Mouse (Mus musculus) heart, embryonic 11.5 days (tissue): Measurements from ENCODE around the gene Wtip. TPM values are rescaled to one million over a fixed set of nuclear protein-coding genes. Genes with fewer than 3 reads are reported as not detected.

Experiments
- ATAC-seq: fragments of 200-750 bp; cut with Nextera tagmentation; replicated peaks from 2 replicates; pipeline ENCODE4 v1.8.0; 2017; ENCODE audit warnings: moderate library complexity; ENCODE audit not compliant: insufficient number of reproducible peaks, low FRiP score, low TSS enrichment
- H3K27ac ChIP-seq: fragments of 300-500 bp; sonication (generic); 2 replicates; pipeline ENCODE4 v1.5.1; 2014; ENCODE audit warnings: mild to moderate bottlenecking, low read depth, low read length
- H3K27me3 ChIP-seq: fragments of 300-500 bp; sonication (generic); 2 replicates; pipeline ENCODE4 v1.6.1; 2014; ENCODE audit warnings: mild to moderate bottlenecking, low read length, mixed read lengths; ENCODE audit not compliant: control insufficient read depth, insufficient read depth
- H3K36me3 ChIP-seq: fragments of 300-500 bp; sonication (generic); 2 replicates; pipeline ENCODE4 v1.6.1; 2014; ENCODE audit warnings: mild to moderate bottlenecking, low read length, moderate library complexity, mixed read lengths; ENCODE audit not compliant: control insufficient read depth, insufficient read depth
- H3K4me1 ChIP-seq: fragments of 300-500 bp; sonication (generic); 2 replicates; pipeline ENCODE4 v1.6.1; 2014; ENCODE audit warnings: low read length; ENCODE audit not compliant: control insufficient read depth, insufficient read depth
- H3K4me2 ChIP-seq: fragments of 300-500 bp; sonication (generic); 2 replicates; pipeline ENCODE4 v1.6.1; 2014; ENCODE audit warnings: mild to moderate bottlenecking, moderate library complexity
- H3K4me3 ChIP-seq: fragments of 300-500 bp; sonication (generic); 2 replicates; pipeline ENCODE4 v1.5.1; 2014; ENCODE audit warnings: low read depth, low read length
- H3K9ac ChIP-seq: fragments of 300-500 bp; sonication (generic); 2 replicates; pipeline ENCODE4 v1.6.1; 2014; ENCODE audit warnings: mild to moderate bottlenecking, low read depth, low read length, moderate library complexity
- H3K9me3 ChIP-seq: fragments of 300-500 bp; sonication (generic); replicated peaks from 2 replicates; pipeline ENCODE4 v1.6.1; 2016; ENCODE audit warnings: low read length; ENCODE audit not compliant: control insufficient read depth
- WGBS: fragments of 180-500 bp; shearing (Covaris S2); extraction: QIAGEN DNeasy Blood & Tissue Kit; methylation state at CpG from one replicate; pipeline ENCODE4 v1.1.7; 2014; ENCODE audit not compliant: insufficient replicate concordance; 5-methylcytosine and 5-hydroxymethylcytosine counted together
- polyA plus RNA-seq: library from polyadenylated mRNA; unstranded; fragments of >200 nt; fragmentation: Nextera tagmentation; extraction: Ambion mirVana; gene quantifications from 2 replicates; pipeline ENCODE4 v1.2.1, GENCODE M21; 2014

The Wtip gene
- polyA plus RNA-seq, 1 experiment from 2014 or later: 7.4 TPM

DNA sequence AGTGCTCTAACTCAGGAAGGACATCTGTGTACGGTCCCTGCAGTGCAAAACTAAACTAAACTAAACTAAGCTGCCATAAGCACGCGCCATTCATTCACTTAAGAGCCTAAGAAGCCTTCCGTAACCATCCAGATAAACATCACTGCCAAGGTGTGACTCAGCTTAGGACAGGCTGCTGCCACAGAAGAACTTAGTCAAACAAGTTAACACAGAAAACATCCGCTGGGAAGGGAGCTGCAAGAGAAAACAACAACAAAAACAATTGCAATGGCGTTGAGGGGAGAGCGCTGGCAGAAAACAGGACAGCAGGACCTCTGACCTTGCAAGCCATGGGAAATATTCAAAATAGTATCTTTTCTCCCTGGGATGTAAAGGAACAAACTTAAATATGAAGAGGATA is 31.6 kb upstream of the Wtip start:
- Histone ChIP-seq H3K9ac (no peak overlapping the region), H3K9me3 (no peaks in the 10 kb centered on the region), H3K27me3 (no peaks in the 10 kb centered on the region), H3K4me2 (no peak overlapping the region), H3K4me3 (no peak overlapping the region), H3K27ac (no peak overlapping the region), H3K4me1 (no peaks in the 10 kb centered on the region), H3K36me3 (peaks cover 36% of the 10 kb centered on the region)
- whole genome bisulfite sequencing: 94% methylated on average over 7 of the region's 7 CpGs
- no peak for ATAC-seq

DNA sequence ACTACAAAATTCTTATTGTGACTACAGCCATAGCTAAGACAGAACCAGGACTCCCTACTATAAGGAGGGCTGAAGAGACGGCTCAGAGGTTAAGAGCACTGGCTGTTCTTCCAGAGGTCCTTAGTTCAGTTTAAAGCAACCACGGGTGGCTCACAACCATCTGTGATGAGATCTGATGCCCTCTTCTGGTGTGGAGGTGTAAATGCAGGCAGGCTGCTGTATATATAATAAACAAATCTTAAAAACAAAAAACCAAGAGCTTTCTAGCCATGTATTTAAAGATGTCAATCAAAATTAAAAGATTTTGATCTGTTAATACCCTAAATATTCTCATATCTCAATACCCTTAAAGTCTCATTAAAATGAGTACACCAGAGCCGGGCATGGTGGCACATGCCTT is 26.1 kb upstream of the Wtip start:
- no peaks in the 10 kb centered on the region for H3K9me3 ChIP-seq
- no peak overlapping the region for H3K9ac ChIP-seq
- no peak for ATAC-seq
- H3K27me3 ChIP-seq: no peaks in the 10 kb centered on the region
- H3K4me1 ChIP-seq: no peaks in the 10 kb centered on the region
- H3K27ac ChIP-seq: no peak overlapping the region
- no peak overlapping the region for H3K4me3 ChIP-seq
- peaks cover 76% of the 10 kb centered on the region for H3K36me3 ChIP-seq
- no peak overlapping the region for H3K4me2 ChIP-seq
- WGBS: 91% methylated on average over 3 of the region's 3 CpGs

DNA sequence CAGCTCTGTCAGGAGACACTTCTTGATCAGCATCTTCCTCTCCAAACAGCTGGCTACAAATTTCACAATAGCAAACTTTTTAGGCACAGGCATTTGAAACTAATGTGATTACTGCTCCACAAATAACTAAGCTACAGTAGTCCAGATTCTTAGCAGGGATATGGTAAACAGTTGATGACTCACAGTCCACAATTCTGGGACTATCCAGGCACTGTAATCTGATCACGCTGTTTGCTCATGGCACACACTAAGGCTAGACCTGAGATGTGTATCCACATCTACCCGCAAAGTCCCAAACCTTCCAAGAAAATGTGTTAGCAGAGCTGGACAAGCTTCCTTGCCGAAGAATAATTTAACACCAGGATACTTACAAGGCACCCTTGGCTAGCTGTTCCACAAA is 24.9 kb upstream of the Wtip start:
- 96% methylated on average over 3 of the region's 3 CpGs for WGBS

DNA sequence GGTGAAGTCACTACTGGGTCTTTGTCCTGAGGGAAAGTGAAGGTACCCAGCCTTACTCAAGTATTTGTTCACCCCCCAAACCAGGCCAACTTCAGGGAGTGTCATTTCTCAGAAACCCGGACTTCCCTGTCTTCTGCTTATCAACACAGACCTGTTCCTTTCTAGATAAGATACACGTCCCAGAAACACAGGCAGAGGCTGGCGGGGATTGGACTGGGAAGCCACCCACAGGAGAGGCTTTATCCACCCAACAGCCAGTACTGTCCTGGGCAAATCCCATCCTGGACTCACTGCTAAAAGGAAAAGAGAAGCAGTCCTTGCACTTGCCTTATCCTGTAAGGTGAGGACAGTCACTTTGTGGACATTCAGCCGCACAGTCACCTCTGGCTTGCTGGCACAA is 14.1 kb upstream of the Wtip start:
- Histone ChIP-seq H3K27me3 (no peaks in the 10 kb centered on the region), H3K4me3 (no peak overlapping the region), H3K9ac (no peak overlapping the region), H3K4me1 (no peaks in the 10 kb centered on the region), H3K36me3 (peaks cover 80% of the 10 kb centered on the region), H3K9me3 (no peaks in the 10 kb centered on the region; the same call in 1 of the 2 replicates), H3K4me2 (no peak overlapping the region), H3K27ac (no peak overlapping the region)
- WGBS: 47% methylated on average over 4 of the region's 4 CpGs
- ATAC-seq: no peak

More for the DNA sequence above, 24.9 kb upstream of the Wtip start:
- H3K4me1 ChIP-seq: no peaks in the 10 kb centered on the region
- no peaks in the 10 kb centered on the region for H3K9me3 ChIP-seq
- H3K27ac ChIP-seq: no peak overlapping the region
- H3K9ac ChIP-seq: no peak overlapping the region
- H3K4me3 ChIP-seq: no peak overlapping the region
- ATAC-seq: no peak
- H3K27me3 ChIP-seq: no peaks in the 10 kb centered on the region
- peaks cover 76% of the 10 kb centered on the region for H3K36me3 ChIP-seq
- H3K4me2 ChIP-seq: no peak overlapping the region

DNA sequence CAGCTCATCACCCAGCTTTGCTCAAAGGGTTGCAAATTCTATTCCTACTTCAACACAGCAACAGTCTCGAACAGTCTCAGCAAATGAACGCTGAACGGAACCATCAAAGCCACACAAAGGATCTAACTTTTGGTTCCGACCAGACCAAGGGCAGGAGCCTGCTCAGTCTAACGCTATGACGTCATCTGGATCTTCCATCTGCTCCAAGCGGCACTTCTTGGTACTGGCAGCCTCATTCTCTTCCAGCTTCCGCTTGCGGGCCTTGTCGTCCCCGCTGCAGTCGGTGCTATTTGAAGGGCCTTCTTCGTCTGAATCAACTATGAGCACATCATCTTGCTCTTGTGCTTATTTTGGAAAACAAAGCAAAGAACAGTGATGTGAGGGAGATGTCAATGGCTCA is 8.1 kb upstream of the Wtip start:
- Histone ChIP-seq H3K4me1 (no peaks in the 10 kb centered on the region), H3K9ac (no peak overlapping the region), H3K27me3 (no peaks in the 10 kb centered on the region), H3K27ac (no peak overlapping the region), H3K9me3 (no peaks in the 10 kb centered on the region), H3K4me2 (no peak overlapping the region), H3K4me3 (no peak overlapping the region), H3K36me3 (peaks cover 47% of the 10 kb centered on the region)
- WGBS: 95% methylated on average over 13 of the region's 13 CpGs
- ATAC-seq: no peak

DNA sequence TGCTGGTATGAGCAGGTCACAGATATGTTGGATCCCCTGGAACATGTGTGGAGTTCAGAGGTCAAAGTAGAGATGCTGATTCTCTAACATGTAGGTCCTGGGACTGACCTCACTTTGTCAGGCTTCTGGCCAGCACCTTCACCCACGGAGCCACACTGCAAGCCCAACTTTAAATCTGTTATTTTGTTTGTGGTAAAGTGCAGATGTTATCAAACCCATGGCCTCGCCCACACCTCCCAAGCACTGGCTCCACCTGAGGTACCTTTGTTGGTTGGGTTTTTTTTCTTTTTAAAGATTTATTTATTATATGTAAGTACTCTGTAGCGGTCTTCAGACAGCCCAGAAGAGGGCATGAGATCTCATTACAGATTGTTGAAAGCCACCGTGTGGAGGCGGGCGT is 6.4 kb upstream of the Wtip start:
- ATAC-seq: no peak

DNA sequence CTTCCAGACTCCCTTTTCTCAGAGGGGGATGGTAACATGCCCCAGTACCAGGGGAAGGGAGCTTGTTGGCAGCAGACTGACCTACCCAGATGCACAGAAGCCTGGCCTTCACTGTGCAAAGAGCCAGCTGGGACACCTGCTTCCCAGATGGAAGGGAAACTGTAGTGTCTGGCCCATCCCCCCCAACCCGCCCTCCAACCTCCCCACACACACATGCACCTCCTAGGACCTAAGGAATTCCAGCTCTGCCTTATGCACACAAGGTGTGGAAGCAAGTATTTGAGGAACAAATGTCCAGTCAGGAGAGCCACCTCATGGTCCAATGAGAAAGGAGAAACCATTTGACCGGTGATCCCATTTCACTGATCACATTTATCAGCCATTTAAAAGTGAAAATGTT is 1.3 kb upstream of the Wtip start:
- no peaks in the 10 kb centered on the region for H3K9me3 ChIP-seq
- no peaks in the 10 kb centered on the region for H3K27me3 ChIP-seq
- no peaks in the 10 kb centered on the region for H3K36me3 ChIP-seq
- 89% methylated on average over 2 of the region's 2 CpGs for WGBS
- H3K4me1 ChIP-seq: peaks cover 9% of the 10 kb centered on the region
- H3K4me2 ChIP-seq: peak overlapping the region; percentile 6; the same call in 1 of the 2 replicates
- H3K27ac ChIP-seq: no peak overlapping the region
- no peak overlapping the region for H3K9ac ChIP-seq
- H3K4me3 ChIP-seq: no peak overlapping the region
- ATAC-seq: no peak

More for the DNA sequence above, 6.4 kb upstream of the Wtip start:
- Histone ChIP-seq H3K4me1 (no peaks in the 10 kb centered on the region), H3K4me2 (no peak overlapping the region), H3K27me3 (no peaks in the 10 kb centered on the region), H3K4me3 (no peak overlapping the region), H3K9me3 (no peaks in the 10 kb centered on the region), H3K36me3 (peaks cover 37% of the 10 kb centered on the region), H3K9ac (no peak overlapping the region), H3K27ac (no peak overlapping the region)
- 86% methylated on average over 6 of the region's 6 CpGs for WGBS

DNA sequence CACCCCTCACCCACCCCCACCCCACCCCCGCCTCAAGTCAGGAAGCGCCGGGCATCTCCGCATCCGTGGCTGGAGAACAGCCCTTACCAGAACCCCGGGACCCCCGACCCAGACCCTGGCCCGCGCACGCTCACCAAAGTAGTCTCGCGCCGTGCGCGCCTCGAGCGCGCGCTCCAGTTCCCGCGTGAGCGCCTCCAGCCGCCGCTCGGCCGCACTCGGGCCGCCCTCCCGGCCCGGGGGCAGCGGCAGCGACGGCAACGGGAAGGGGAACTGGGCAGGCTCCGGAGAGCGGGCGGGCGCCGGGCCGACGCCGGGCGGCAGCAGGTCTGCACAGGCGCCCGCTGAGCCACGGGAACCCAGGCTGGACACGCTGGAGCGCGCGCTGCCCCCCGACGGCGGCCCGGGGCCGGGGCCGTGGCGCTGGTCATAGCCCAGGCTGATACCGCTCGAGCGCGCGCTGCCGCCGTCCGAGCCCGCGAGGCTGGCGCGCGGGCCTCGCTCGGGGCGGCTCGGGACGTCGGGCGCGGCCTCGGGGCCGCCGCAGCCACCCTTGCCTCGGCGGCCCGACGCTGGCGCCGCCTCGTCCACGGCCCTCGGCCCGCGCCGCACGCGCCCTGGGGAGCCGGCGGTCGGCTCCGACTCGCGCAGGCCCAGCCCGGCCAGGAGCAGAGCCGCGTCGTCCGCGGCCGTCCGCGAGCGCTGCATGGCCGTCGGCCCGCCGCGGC is 551 bp downstream of the Wtip start:
- peaks cover 9% of the 10 kb centered on the region for H3K4me1 ChIP-seq
- peak; percentile 68 for ATAC-seq
- peak overlapping the region; percentile 83 for H3K27ac ChIP-seq
- no peaks in the 10 kb centered on the region for H3K27me3 ChIP-seq
- peak overlapping the region; percentile 73 for H3K4me2 ChIP-seq
- peak overlapping the region; percentile 90 for H3K4me3 ChIP-seq
- H3K9ac ChIP-seq: peak overlapping the region; percentile 95
- H3K9me3 ChIP-seq: no peaks in the 10 kb centered on the region
- no peaks in the 10 kb centered on the region for H3K36me3 ChIP-seq
- WGBS: under 1% methylated on average over 76 of the region's 116 CpGs

DNA sequence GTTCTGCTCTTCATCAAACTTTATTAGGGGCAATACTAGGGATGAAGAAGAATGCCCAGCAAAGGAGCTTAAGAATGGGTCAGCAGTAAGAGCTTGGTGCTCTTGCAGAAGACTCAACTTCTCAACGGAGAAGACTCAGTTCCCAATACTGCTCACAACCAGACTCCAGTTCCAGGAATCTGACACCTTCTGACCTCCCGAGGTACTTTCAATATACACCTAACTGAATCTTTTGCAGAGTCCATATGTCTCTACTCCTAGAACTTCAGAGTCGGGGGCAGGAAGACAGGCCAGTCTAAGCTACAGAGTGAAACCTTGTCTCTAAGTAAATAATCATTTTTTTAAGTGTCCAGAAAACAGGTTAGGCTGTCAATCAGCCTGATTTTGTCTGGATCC is 1.1 kb downstream of the Wtip start:
- Histone ChIP-seq H3K36me3 (peaks cover under 1% of the 10 kb centered on the region; the same call in 1 of the 2 replicates), H3K4me2 (peak overlapping the region; percentile 73), H3K4me1 (peaks cover 9% of the 10 kb centered on the region), H3K9ac (peak overlapping the region; percentile 95), H3K27ac (peak overlapping the region; percentile 83), H3K4me3 (peak overlapping the region; percentile 90), H3K27me3 (no peaks in the 10 kb centered on the region), H3K9me3 (peaks cover 5% of the 10 kb centered on the region; the same call in 1 of the 2 replicates)
- WGBS: 4% methylated on average over 3 of the region's 3 CpGs
- no peak for ATAC-seq
